Mouse (Mus musculus): ENCODE data around the gene Ebi3.

- TF ChIP-seq CTCF (IDR thresholded peaks at IDR 0.05; ENCODE audit: low read depth, low read length) = no peak
- no peak for TF ChIP-seq POLR2AphosphoS5 (IDR thresholded peaks at IDR 0.05; ENCODE audit: insufficient replicate concordance, low read depth, low read length)
- no peak for TF ChIP-seq GATA2 (IDR thresholded peaks at IDR 0.05; ENCODE audit: borderline replicate concordance, low read depth, low read length)
- no peak for TF ChIP-seq TAL1 (conservative IDR thresholded peaks at IDR 0.05; ENCODE audit: low read depth, low read length)
These were observed 7.7 kb downstream of the Ebi3 start for GRCm38 (mm10) chr17:55959946-55960740.
